Mouse (Mus musculus) urinary bladder, adult 18-20 months (tissue): ENCODE results near the gene Crygn.

ENCODE experiments used
- DNase-seq, 2 experiments: peaks; one replicate each; pipeline ENCODE4 v3.0.0; 2022; ENCODE audit warnings: low spot score in 2 of 2, mixed read lengths in 2 of 2

The Crygn gene

GRCm38 (mm10) chr5:24709962-24710361, 47.8 kb downstream of the Crygn start:
- no peak for DNase-seq

GRCm38 (mm10) chr5:24704615-24705014, 53.2 kb downstream of the Crygn start:
- no peak for DNase-seq

- DNase-seq = no peak
These were observed 56.5 kb downstream of the Crygn start for GRCm38 (mm10) chr5:24701271-24701670.
